Mouse (Mus musculus) cerebellum, adult 8-10 months (tissue): ENCODE measurements at regions not wholly inside any gene's neighbourhood (a gene's known extent, or its start where the extent isn't known, plus 50 kb on each side); places are given as distances from the start of the nearest gene placed in this dataset.

ENCODE experiments used
- DNase-seq: peaks from one replicate; pipeline ENCODE4 v3.0.0; 2022

GRCm38 (mm10) chr2:95142151-95142550, 704.2 kb upstream of the Api5 start:
- DNase-seq: no peak

- peak; percentile 53 for DNase-seq
Measured at GRCm38 (mm10) chr2:95140116-95140515, 702.2 kb upstream of the Api5 start.

- no peak for DNase-seq
Measured at GRCm38 (mm10) chr2:95136636-95137035, 698.7 kb upstream of the Api5 start.

GRCm38 (mm10) chr2:95131181-95131580, 693.2 kb upstream of the Api5 start:
- no peak for DNase-seq

- DNase-seq: no peak
Measured at GRCm38 (mm10) chr2:95128721-95129120, 690.8 kb upstream of the Api5 start.

GRCm38 (mm10) chr2:95119544-95119943, 681.6 kb upstream of the Api5 start:
- DNase-seq: no peak

- peak; percentile 3 for DNase-seq
Measured at GRCm38 (mm10) chr2:95097055-95097454, 659.1 kb upstream of the Api5 start.

GRCm38 (mm10) chr2:95054636-95055035, 616.7 kb upstream of the Api5 start:
- DNase-seq: no peak

GRCm38 (mm10) chr2:95053866-95054265, 615.9 kb upstream of the Api5 start:
- no peak for DNase-seq
